Mouse (Mus musculus) midbrain, embryonic 14.5 days (tissue): ENCODE results near the gene Ralgps1. TPM values are rescaled to one million over a fixed set of nuclear protein-coding genes. Genes with fewer than 3 reads are reported as not detected.

ENCODE experiments used
- ATAC-seq: fragments of 200-750 bp; cut with Nextera tagmentation; 2 replicates; pipeline ENCODE4 v1.8.0; 2017; ENCODE audit warnings: moderate number of reproducible peaks, moderate library complexity; ENCODE audit not compliant: low FRiP score, low TSS enrichment
- DNase-seq: peaks from one replicate; pipeline ENCODE4 v3.0.0-alpha.2; 2015
- H3K27ac ChIP-seq: fragments of 300-500 bp; sonication (generic); replicated peaks from 2 replicates; pipeline ENCODE4 v1.5.1; 2014; ENCODE audit warnings: mild to moderate bottlenecking, low read depth, low read length, moderate library complexity
- H3K27me3 ChIP-seq: fragments of 300-500 bp; sonication (generic); 2 replicates; pipeline ENCODE4 v1.6.1; 2014; ENCODE audit warnings: low read length, control low read depth, mixed read lengths; ENCODE audit not compliant: control insufficient read depth, insufficient read depth
- H3K36me3 ChIP-seq: fragments of 300-500 bp; sonication (generic); 2 replicates; pipeline ENCODE4 v1.6.1; 2014; ENCODE audit warnings: low read length, control low read depth; ENCODE audit not compliant: control insufficient read depth, insufficient read depth
- H3K4me1 ChIP-seq: fragments of 300-500 bp; sonication (generic); 2 replicates; pipeline ENCODE4 v1.6.1; 2014; ENCODE audit warnings: mild to moderate bottlenecking, antibody characterized with exemption, low read length, control low read depth; ENCODE audit not compliant: control insufficient read depth, insufficient read depth
- H3K4me2 ChIP-seq: fragments of 300-500 bp; sonication (generic); 2 replicates; pipeline ENCODE4 v1.6.1; 2014; ENCODE audit warnings: mild to moderate bottlenecking, low read length, moderate library complexity
- H3K4me3 ChIP-seq: fragments of 300-500 bp; sonication (generic); replicated peaks from 2 replicates; pipeline ENCODE4 v1.5.1; 2014; ENCODE audit warnings: low read depth, low read length
- H3K9ac ChIP-seq: fragments of 300-500 bp; sonication (generic); replicated peaks from 2 replicates; pipeline ENCODE4 v1.6.1; 2014; ENCODE audit warnings: mild to moderate bottlenecking, low read length, moderate library complexity
- H3K9me3 ChIP-seq: fragments of 300-500 bp; sonication (generic); 2 replicates; pipeline ENCODE4 v1.6.1; 2016; ENCODE audit warnings: low read length, control low read depth, mixed read lengths; ENCODE audit not compliant: control insufficient read depth
- WGBS: fragments of 180-500 bp; shearing (Covaris S2); extraction: QIAGEN DNeasy Blood & Tissue Kit; methylation state at CpG from one replicate; pipeline ENCODE4 v1.1.7; 2014; 5-methylcytosine and 5-hydroxymethylcytosine counted together
- polyA plus RNA-seq: library from polyadenylated mRNA; unstranded; fragments of >200 nt; fragmentation: Nextera tagmentation; extraction: Ambion mirVana; gene quantifications from 2 replicates; pipeline ENCODE4 v1.2.1, GENCODE M21; 2014

The Ralgps1 gene
- polyA plus RNA-seq, 1 experiment from 2014 or later: 58.8 TPM

DNA sequence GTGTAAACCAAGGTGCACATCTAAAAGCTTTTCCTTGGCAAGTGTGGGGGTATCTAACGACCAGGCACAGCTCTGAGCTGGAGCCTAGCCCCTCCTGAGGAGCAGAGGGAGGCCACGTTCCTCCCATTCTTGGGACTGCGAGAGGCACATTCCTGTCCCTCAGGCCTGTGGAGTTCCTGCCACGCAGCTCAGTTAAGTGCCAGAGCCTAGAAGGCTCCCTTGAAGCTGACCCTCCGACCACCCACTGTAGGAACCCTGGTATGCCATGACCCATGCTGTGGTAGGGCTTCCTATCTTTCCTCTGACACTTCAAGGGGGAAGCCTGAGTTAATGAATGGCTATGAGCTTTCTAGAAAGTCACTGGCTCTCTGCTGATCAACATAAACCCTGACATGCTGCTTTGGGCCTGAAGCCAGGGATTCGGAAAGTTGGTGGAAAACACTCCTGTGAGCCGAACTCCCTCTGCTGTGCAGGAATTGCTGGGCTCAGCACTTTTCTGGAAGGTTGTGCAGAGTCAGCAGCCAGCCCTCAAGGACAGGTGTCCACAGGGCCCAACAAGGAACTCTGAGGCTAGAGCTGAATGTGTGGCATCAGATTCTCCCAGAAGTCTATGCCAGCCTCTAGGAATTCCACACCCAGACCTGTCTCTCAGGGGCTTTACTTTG, 205.4 kb downstream of the Ralgps1 start:
- H3K9ac ChIP-seq: no peak overlapping the region
- ATAC-seq (no peak), DNase-seq (peak; percentile 27)
- H3K27me3 ChIP-seq: no peaks in the 10 kb centered on the region
- no peak overlapping the region for H3K27ac ChIP-seq
- no peaks in the 10 kb centered on the region for H3K9me3 ChIP-seq
- WGBS: 78% methylated on average over 7 of the region's 7 CpGs
- no peak overlapping the region for H3K4me2 ChIP-seq
- no peaks in the 10 kb centered on the region for H3K4me1 ChIP-seq
- H3K4me3 ChIP-seq: no peak overlapping the region
- H3K36me3 ChIP-seq: peaks cover 33% of the 10 kb centered on the region

GRCm38 (mm10) chr2:33165229-33165628, 206.1 kb downstream of the Ralgps1 start:
- H3K36me3 ChIP-seq: peaks cover 32% of the 10 kb centered on the region
- no peaks in the 10 kb centered on the region for H3K27me3 ChIP-seq
- no peak for DNase-seq
- no peak for ATAC-seq
- WGBS: 87% methylated on average over 4 of the region's 4 CpGs
- no peak overlapping the region for H3K9ac ChIP-seq
- H3K4me2 ChIP-seq: no peak overlapping the region
- H3K4me1 ChIP-seq: no peaks in the 10 kb centered on the region
- no peak overlapping the region for H3K4me3 ChIP-seq
- no peaks in the 10 kb centered on the region for H3K9me3 ChIP-seq
- H3K27ac ChIP-seq: no peak overlapping the region

DNA sequence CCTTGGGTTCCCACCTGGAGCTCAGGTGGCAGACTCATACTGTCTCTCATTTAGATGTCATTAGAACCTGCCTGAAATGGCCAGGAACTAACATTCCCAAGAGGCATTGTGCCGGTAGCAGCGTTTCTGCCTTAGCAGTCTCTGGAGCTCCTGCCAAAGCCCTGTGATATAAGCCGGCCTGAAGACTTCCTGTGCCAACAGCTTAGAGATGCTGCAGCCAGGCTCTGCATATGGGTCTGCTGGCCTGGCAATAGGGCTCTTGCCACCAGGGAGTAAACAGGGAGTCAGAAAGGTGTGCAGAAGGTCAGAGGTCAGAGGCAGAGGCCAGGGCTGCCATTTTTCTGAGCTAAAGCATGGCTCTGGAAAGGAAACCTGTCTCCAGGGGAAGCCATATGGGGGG, 206.6 kb downstream of the Ralgps1 start:
- ATAC-seq (no peak), DNase-seq (no peak)
- WGBS: 81% methylated on average over 3 of the region's 3 CpGs

GRCm38 (mm10) chr2:33162126-33162525, 209.2 kb downstream of the Ralgps1 start:
- Histone ChIP-seq H3K4me2 (no peak overlapping the region), H3K9me3 (no peaks in the 10 kb centered on the region), H3K9ac (no peak overlapping the region), H3K36me3 (peaks cover 47% of the 10 kb centered on the region), H3K27ac (no peak overlapping the region), H3K27me3 (no peaks in the 10 kb centered on the region), H3K4me3 (no peak overlapping the region), H3K4me1 (no peaks in the 10 kb centered on the region)
- DNase-seq (no peak), ATAC-seq (no peak)
- WGBS: 94% methylated on average over 2 of the region's 2 CpGs

More for the DNA sequence above, 206.6 kb downstream of the Ralgps1 start:
- Histone ChIP-seq H3K9me3 (no peaks in the 10 kb centered on the region), H3K4me2 (no peak overlapping the region), H3K36me3 (peaks cover 38% of the 10 kb centered on the region), H3K27ac (no peak overlapping the region), H3K27me3 (no peaks in the 10 kb centered on the region), H3K4me3 (no peak overlapping the region), H3K4me1 (no peaks in the 10 kb centered on the region), H3K9ac (no peak overlapping the region)

- no peaks in the 10 kb centered on the region for H3K27me3 ChIP-seq
- H3K4me1 ChIP-seq: no peaks in the 10 kb centered on the region
- no peak overlapping the region for H3K4me2 ChIP-seq
- H3K4me3 ChIP-seq: no peak overlapping the region
- H3K9me3 ChIP-seq: no peaks in the 10 kb centered on the region
- no peak overlapping the region for H3K9ac ChIP-seq
- H3K27ac ChIP-seq: no peak overlapping the region
- no peak for ATAC-seq
- 81% methylated on average over 12 of the region's 12 CpGs for WGBS
- no peak for DNase-seq
- H3K36me3 ChIP-seq: peaks cover 45% of the 10 kb centered on the region
Observed at GRCm38 (mm10) chr2:33160326-33160973, 210.8 kb downstream of the Ralgps1 start.

- no peak overlapping the region for H3K27ac ChIP-seq
Observed at GRCm38 (mm10) chr2:33159593-33159992, 211.7 kb downstream of the Ralgps1 start.

DNA sequence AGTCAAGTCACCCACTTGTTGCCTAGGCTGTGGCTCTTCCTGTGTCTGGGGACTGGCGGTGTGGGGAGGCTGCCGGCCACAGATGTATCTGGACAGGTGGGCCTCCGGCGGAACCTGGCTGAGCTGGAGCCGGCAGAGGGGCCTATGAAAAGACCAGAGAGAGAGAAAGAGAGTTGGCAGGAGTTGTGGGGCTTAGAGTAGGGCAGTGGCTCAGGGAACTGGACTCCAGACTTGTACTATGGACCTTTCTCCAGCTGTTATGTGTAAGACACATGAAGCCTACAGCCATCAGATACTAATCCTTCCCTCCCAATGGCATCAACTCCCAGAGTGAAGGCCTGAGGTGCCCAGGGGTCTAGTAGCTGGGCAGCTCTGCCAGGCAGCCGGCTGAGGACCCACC, 212.4 kb downstream of the Ralgps1 start:
- Histone ChIP-seq H3K27ac (no peak overlapping the region), H3K9ac (no peak overlapping the region), H3K36me3 (peaks cover 52% of the 10 kb centered on the region), H3K9me3 (no peaks in the 10 kb centered on the region), H3K4me2 (no peak overlapping the region), H3K4me1 (no peaks in the 10 kb centered on the region), H3K4me3 (no peak overlapping the region), H3K27me3 (no peaks in the 10 kb centered on the region)
- 95% methylated on average over 6 of the region's 6 CpGs for WGBS
- DNase-seq (no peak), ATAC-seq (no peak)

More at GRCm38 (mm10) chr2:33159593-33159992, 211.7 kb downstream of the Ralgps1 start:
- ATAC-seq (no peak), DNase-seq (no peak)
- Histone ChIP-seq H3K9ac (no peak overlapping the region), H3K4me2 (no peak overlapping the region), H3K4me3 (no peak overlapping the region), H3K4me1 (no peaks in the 10 kb centered on the region), H3K9me3 (no peaks in the 10 kb centered on the region), H3K36me3 (peaks cover 45% of the 10 kb centered on the region), H3K27me3 (no peaks in the 10 kb centered on the region)
- 94% methylated on average over 7 of the region's 7 CpGs for WGBS

DNA sequence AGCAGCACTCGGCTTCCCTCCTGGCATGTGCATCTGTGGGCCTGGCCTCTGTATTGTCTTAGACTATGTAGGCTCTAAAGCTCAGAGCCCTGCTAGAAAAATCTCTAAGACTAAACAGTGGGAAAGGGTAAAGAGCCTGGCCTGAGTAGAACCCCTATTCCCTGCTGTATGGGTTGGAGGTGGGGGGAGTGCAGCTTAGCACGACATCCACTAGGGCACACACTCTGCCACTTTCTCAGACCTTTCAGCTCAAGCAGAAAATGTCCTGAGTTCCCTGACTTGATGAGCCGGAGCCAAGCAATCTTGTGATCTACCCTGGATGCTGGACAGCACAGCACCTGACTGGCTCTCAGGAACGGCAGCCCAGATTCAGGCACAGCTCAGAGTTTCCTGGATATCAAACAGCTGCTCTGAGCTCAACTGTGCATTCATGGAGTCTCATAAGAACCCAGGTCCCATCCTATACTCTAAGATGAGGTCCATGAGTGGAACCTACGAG, 215.0 kb downstream of the Ralgps1 start:
- ATAC-seq: no peak
- 85% methylated on average over 5 of the region's 5 CpGs for WGBS
- H3K36me3 ChIP-seq: peaks cover 53% of the 10 kb centered on the region

More for the DNA sequence above, 215.0 kb downstream of the Ralgps1 start:
- no peak overlapping the region for H3K9ac ChIP-seq
- H3K4me2 ChIP-seq: no peak overlapping the region
- H3K27ac ChIP-seq: no peak overlapping the region
- no peak overlapping the region for H3K4me3 ChIP-seq
- H3K9me3 ChIP-seq: no peaks in the 10 kb centered on the region
- no peaks in the 10 kb centered on the region for H3K4me1 ChIP-seq
- no peak for DNase-seq
- H3K27me3 ChIP-seq: no peaks in the 10 kb centered on the region
